Mouse (Mus musculus): Measurements from ENCODE around the gene Fbxl20. TPM values are rescaled to one million over a fixed set of nuclear protein-coding genes. Genes with fewer than 3 reads are reported as not detected.

Gene Fbxl20
- polyA plus RNA-seq, 1 experiment from 2014 or later = 18.6 TPM

DNA sequence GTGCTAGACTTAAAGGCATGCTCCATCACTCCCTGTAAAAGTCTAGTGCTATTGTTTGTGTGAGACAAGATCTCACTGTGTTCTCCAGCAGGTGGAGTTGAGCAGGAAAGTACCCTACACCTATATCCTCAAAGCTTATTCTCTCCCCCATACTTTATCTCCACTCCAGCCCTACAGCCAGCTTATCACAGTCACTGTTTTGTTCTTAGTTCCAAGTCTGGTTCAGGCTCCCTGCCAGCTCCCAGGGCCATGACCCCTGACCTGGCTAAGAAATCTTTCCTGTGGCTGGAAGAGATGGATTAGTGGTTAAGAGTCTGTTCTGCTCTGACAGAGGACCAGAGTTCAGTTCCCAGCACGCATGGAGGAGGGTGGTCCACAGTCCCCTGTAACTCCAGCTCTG is 103.7 kb downstream of the Fbxl20 start:
- 75% methylated on average over 1 of the region's 1 CpGs for WGBS
- Histone ChIP-seq H3K4me1 (replicated peaks; ENCODE audit: control insufficient read depth, insufficient read depth, low read length) (no peaks in the 10 kb centered on the region), H3K4me3 (replicated peaks; ENCODE audit: low read length) (no peak overlapping the region), H3K36me3 (replicated peaks; ENCODE audit: control insufficient read depth, insufficient read depth) (no peaks in the 10 kb centered on the region), H3K4me2 (replicated peaks) (no peak overlapping the region), H3K27ac (no peak overlapping the region), H3K9ac (no peak overlapping the region), H3K9me3 (ENCODE audit: control insufficient read depth, low read length) (no peaks in the 10 kb centered on the region), H3K27me3 (ENCODE audit: control insufficient read depth, insufficient read depth, low read length) (peaks cover 19% of the 10 kb centered on the region)
- DNase-seq (ENCODE audit: low spot score) = no peak
- ATAC-seq (ENCODE audit: low FRiP score) = no peak

DNA sequence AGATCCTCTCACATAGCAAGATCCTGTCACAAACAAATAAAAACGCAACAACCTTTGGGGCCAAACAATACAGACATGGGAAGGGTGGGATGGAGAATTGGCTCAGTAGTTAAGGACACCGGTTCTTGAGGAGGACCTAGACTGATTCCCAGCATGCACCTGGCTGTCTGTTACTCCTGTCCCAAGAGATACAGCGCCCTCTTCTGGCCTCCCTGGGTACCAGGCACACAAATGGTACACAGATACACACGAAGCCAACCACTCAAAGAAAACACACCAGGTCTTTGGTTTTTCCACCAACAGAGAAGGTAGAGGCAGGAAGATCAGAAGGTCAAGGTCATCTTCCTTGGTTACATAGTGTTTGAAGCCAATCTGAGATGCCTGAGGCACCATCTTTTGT is 104.6 kb downstream of the Fbxl20 start:
- DNase-seq (ENCODE audit: low spot score) (no peak), ATAC-seq (ENCODE audit: low FRiP score) (no peak)
- H3K36me3 ChIP-seq (replicated peaks; ENCODE audit: control insufficient read depth, insufficient read depth) = no peaks in the 10 kb centered on the region
- peaks cover 10% of the 10 kb centered on the region for H3K27me3 ChIP-seq (ENCODE audit: control insufficient read depth, insufficient read depth, low read length)
- H3K4me1 ChIP-seq (replicated peaks; ENCODE audit: control insufficient read depth, insufficient read depth, low read length) = no peaks in the 10 kb centered on the region
- H3K4me2 ChIP-seq (replicated peaks) = no peak overlapping the region
- no peak overlapping the region for H3K27ac ChIP-seq
- H3K9ac ChIP-seq = no peak overlapping the region
- H3K4me3 ChIP-seq (replicated peaks; ENCODE audit: low read length) = no peak overlapping the region
- 67% methylated on average over 4 of the region's 4 CpGs for WGBS
- H3K9me3 ChIP-seq (ENCODE audit: control insufficient read depth, low read length) = no peaks in the 10 kb centered on the region

DNA sequence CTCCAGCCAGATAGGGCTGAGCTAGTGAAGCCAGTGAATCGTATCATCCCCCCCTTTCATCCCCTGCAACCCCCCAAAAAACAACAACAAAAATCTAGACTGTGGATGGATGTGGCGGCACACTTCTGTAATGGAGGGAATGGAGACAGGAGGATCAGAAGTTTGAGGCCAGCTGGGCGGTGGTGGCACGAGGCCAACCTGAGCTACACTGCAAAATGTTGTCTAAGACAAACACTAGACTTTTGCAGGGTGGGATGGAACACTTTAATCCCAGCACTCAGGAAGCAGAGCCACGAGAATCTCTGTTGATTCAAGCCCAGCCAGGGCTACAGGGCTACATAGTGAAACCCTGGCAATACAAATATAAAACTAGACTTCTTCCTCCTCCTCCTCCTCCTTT is 106.1 kb downstream of the Fbxl20 start:
- H3K9ac ChIP-seq = no peak overlapping the region
- DNase-seq (ENCODE audit: low spot score) (no peak), ATAC-seq (ENCODE audit: low FRiP score) (no peak)
- no peaks in the 10 kb centered on the region for H3K36me3 ChIP-seq (replicated peaks; ENCODE audit: control insufficient read depth, insufficient read depth)
- H3K27me3 ChIP-seq (ENCODE audit: control insufficient read depth, insufficient read depth, low read length) = peaks cover 3% of the 10 kb centered on the region; the same call in 1 of the 2 replicates
- H3K27ac ChIP-seq = no peak overlapping the region
- WGBS = 79% methylated on average over 5 of the region's 5 CpGs
- no peaks in the 10 kb centered on the region for H3K4me1 ChIP-seq (replicated peaks; ENCODE audit: control insufficient read depth, insufficient read depth, low read length)
- H3K4me2 ChIP-seq (replicated peaks) = no peak overlapping the region
- H3K9me3 ChIP-seq (ENCODE audit: control insufficient read depth, low read length) = no peaks in the 10 kb centered on the region
- H3K4me3 ChIP-seq (replicated peaks; ENCODE audit: low read length) = no peak overlapping the region

DNA sequence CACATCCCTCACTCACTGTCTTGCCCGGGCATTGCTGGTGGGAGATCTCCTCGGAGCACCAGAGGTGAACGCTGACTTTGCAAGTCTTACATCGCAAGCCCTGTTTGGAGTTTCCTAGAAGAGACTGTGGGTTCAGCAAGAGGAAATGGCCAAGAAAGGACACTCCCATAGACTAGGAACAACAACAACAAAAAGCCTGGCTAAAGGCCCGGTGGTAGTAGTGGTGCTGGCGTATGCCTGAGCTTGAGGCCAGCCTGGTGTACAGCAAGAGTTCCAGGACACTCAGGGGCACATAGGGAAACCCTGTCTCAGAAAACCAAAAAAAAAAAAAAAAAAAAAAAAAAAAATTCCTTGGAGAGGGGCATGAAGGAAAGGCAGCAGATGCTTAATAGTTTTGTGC is 107.5 kb downstream of the Fbxl20 start:
- no peak for ATAC-seq (ENCODE audit: low FRiP score)
- no peak overlapping the region for H3K9ac ChIP-seq
- H3K36me3 ChIP-seq (replicated peaks; ENCODE audit: control insufficient read depth, insufficient read depth) = no peaks in the 10 kb centered on the region
- no peak for DNase-seq (ENCODE audit: low spot score)
- no peak overlapping the region for H3K4me2 ChIP-seq (replicated peaks)
- H3K4me1 ChIP-seq (replicated peaks; ENCODE audit: control insufficient read depth, insufficient read depth, low read length) = no peaks in the 10 kb centered on the region
- no peak overlapping the region for H3K27ac ChIP-seq
- no peaks in the 10 kb centered on the region for H3K9me3 ChIP-seq (ENCODE audit: control insufficient read depth, low read length)
- WGBS = 75% methylated on average over 6 of the region's 6 CpGs
- H3K4me3 ChIP-seq (replicated peaks; ENCODE audit: low read length) = no peak overlapping the region
- H3K27me3 ChIP-seq (ENCODE audit: control insufficient read depth, insufficient read depth, low read length) = peaks cover 3% of the 10 kb centered on the region; the same call in 1 of the 2 replicates

- Histone ChIP-seq H3K4me3 (replicated peaks; ENCODE audit: low read length) (no peak overlapping the region), H3K27ac (no peak overlapping the region), H3K27me3 (ENCODE audit: control insufficient read depth, insufficient read depth, low read length) (peaks cover 3% of the 10 kb centered on the region; the same call in 1 of the 2 replicates), H3K4me2 (replicated peaks) (no peak overlapping the region), H3K4me1 (replicated peaks; ENCODE audit: control insufficient read depth, insufficient read depth, low read length) (peaks cover 6% of the 10 kb centered on the region), H3K9ac (no peak overlapping the region), H3K9me3 (ENCODE audit: control insufficient read depth, low read length) (no peaks in the 10 kb centered on the region), H3K36me3 (replicated peaks; ENCODE audit: control insufficient read depth, insufficient read depth) (no peaks in the 10 kb centered on the region)
- DNase-seq (ENCODE audit: low spot score) (no peak), ATAC-seq (ENCODE audit: low FRiP score) (no peak)
- WGBS = 71% methylated on average over 8 of the region's 8 CpGs
These were observed 109.2 kb downstream of the Fbxl20 start for GRCm38 (mm10) chr11:98040975-98041374.

DNA sequence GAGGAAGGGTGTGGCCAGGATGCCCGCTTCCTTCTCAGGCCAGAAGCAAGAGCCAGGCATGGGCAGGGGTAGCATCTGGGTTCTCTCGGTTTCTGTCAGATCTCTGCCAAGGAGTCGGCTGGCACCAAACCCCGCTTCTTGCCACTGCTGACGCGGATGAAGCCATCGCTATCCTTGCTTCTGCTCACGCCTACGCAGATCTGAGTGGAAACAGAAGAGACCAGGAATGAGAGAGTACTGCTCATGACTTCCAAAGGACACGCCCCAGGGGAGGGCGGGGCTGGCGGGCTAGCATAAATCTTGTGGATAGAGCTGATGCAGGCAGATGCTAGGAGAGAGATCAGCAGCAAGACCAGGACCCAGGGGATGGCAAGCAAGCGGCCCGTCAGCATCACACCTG is 112.3 kb downstream of the Fbxl20 start:
- H3K9me3 ChIP-seq (ENCODE audit: control insufficient read depth, low read length) = no peaks in the 10 kb centered on the region
- 59% methylated on average over 14 of the region's 14 CpGs for WGBS
- H3K4me3 ChIP-seq (replicated peaks; ENCODE audit: low read length) = no peak overlapping the region
- ATAC-seq (ENCODE audit: low FRiP score) = no peak
- peaks cover 15% of the 10 kb centered on the region for H3K4me1 ChIP-seq (replicated peaks; ENCODE audit: control insufficient read depth, insufficient read depth, low read length)
- no peak for DNase-seq (ENCODE audit: low spot score)
- H3K4me2 ChIP-seq (replicated peaks) = no peak overlapping the region
- H3K27ac ChIP-seq = no peak overlapping the region
- H3K9ac ChIP-seq = no peak overlapping the region
- H3K36me3 ChIP-seq (replicated peaks; ENCODE audit: control insufficient read depth, insufficient read depth) = no peaks in the 10 kb centered on the region
- H3K27me3 ChIP-seq (ENCODE audit: control insufficient read depth, insufficient read depth, low read length) = no peaks in the 10 kb centered on the region; the same call in 1 of the 2 replicates

DNA sequence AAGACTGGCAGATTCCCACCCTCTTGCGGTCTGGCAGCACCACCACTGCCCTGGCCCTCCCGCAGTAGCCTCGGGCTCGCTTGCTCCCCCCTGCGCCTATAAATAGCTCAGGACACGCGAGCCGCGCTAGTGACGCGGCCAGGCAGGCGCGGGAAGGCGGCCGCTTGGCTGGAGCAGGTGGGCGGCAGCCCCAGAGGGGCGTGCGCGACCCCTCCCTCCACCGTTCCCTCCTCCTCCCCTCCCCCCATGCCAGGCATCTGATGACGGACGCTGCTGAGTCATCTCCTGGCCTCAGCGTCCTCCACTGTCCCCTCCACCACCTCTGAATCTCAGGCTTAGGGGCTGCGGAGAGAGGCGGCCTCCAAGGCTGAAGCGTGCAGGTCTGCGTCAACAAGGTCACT is 114.2 kb downstream of the Fbxl20 start:
- peak overlapping the region; percentile 81 for H3K4me2 ChIP-seq (replicated peaks)
- H3K4me1 ChIP-seq (replicated peaks; ENCODE audit: control insufficient read depth, insufficient read depth, low read length) = peaks cover 15% of the 10 kb centered on the region
- H3K4me3 ChIP-seq (replicated peaks; ENCODE audit: low read length) = peak overlapping the region; percentile 34
- DNase-seq (ENCODE audit: low spot score) = peak; percentile 62
- 3% methylated on average over 27 of the region's 27 CpGs for WGBS
- ATAC-seq (ENCODE audit: low FRiP score) = peak; percentile 70
- no peak overlapping the region; the same call in 1 of the 2 replicates for H3K27ac ChIP-seq
- peak overlapping the region; percentile 55 for H3K9ac ChIP-seq
- peaks cover 4% of the 10 kb centered on the region for H3K36me3 ChIP-seq (replicated peaks; ENCODE audit: control insufficient read depth, insufficient read depth)
- H3K9me3 ChIP-seq (ENCODE audit: control insufficient read depth, low read length) = no peaks in the 10 kb centered on the region
- H3K27me3 ChIP-seq (ENCODE audit: control insufficient read depth, insufficient read depth, low read length) = no peaks in the 10 kb centered on the region; the same call in 1 of the 2 replicates

DNA sequence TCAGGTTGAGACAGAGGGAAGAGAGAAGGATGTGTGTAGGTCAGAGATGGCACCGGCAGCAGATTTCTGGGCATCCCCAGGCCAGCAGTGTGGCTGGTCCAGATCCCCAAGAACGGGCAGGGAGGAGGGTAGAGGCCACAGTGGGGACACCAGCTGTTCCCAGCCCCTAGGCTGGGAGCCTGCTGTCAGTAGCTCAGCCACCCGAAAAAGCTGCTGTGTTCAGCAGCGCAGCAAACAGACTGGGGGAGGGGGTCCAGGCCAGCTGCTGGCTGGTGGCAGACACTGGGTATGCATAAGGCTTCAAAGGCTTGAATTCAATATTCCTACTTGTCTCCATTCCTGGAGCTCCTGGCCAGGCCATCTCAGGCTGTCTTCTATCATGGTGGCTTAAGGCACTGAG is 115.4 kb downstream of the Fbxl20 start:
- Histone ChIP-seq H3K9me3 (ENCODE audit: control insufficient read depth, low read length) (no peaks in the 10 kb centered on the region), H3K9ac (no peak overlapping the region), H3K27me3 (ENCODE audit: control insufficient read depth, insufficient read depth, low read length) (no peaks in the 10 kb centered on the region; the same call in 1 of the 2 replicates), H3K4me2 (replicated peaks) (no peak overlapping the region), H3K27ac (peak overlapping the region; percentile 39; the same call in 1 of the 2 replicates), H3K36me3 (replicated peaks; ENCODE audit: control insufficient read depth, insufficient read depth) (peaks cover 16% of the 10 kb centered on the region), H3K4me3 (replicated peaks; ENCODE audit: low read length) (no peak overlapping the region), H3K4me1 (replicated peaks; ENCODE audit: control insufficient read depth, insufficient read depth, low read length) (peaks cover 15% of the 10 kb centered on the region)
- no peak for DNase-seq (ENCODE audit: low spot score)
- 11% methylated on average over 4 of the region's 4 CpGs for WGBS
- ATAC-seq (ENCODE audit: low FRiP score) = peak; percentile 49; the same call in 1 of the 2 replicates

- H3K9ac ChIP-seq = no peak overlapping the region
- H3K4me3 ChIP-seq (replicated peaks; ENCODE audit: low read length) = no peak overlapping the region
- peaks cover 23% of the 10 kb centered on the region for H3K36me3 ChIP-seq (replicated peaks; ENCODE audit: control insufficient read depth, insufficient read depth)
- ATAC-seq (ENCODE audit: low FRiP score) = no peak
- peaks cover 15% of the 10 kb centered on the region for H3K4me1 ChIP-seq (replicated peaks; ENCODE audit: control insufficient read depth, insufficient read depth, low read length)
- H3K27ac ChIP-seq = no peak overlapping the region
- no peak for DNase-seq (ENCODE audit: low spot score)
- H3K9me3 ChIP-seq (ENCODE audit: control insufficient read depth, low read length) = no peaks in the 10 kb centered on the region
- 78% methylated on average over 5 of the region's 5 CpGs for WGBS
- H3K4me2 ChIP-seq (replicated peaks) = no peak overlapping the region
- no peaks in the 10 kb centered on the region; the same call in 1 of the 2 replicates for H3K27me3 ChIP-seq (ENCODE audit: control insufficient read depth, insufficient read depth, low read length)
These were observed 116.1 kb downstream of the Fbxl20 start for GRCm38 (mm10) chr11:98034061-98034460.

Measured in hindbrain, embryonic 14.5 days (tissue).